Mouse (Mus musculus): ENCODE measurements at regions not wholly inside any gene's neighbourhood (a gene's known extent, or its start where the extent isn't known, plus 50 kb on each side); places are given as distances from the start of the nearest gene placed in this dataset.
"Not testable (repeated sequence)": the region's sequence is repeated elsewhere in the genome, so short reads cannot be mapped to it uniquely, and the experiment has no call there.

DNA sequence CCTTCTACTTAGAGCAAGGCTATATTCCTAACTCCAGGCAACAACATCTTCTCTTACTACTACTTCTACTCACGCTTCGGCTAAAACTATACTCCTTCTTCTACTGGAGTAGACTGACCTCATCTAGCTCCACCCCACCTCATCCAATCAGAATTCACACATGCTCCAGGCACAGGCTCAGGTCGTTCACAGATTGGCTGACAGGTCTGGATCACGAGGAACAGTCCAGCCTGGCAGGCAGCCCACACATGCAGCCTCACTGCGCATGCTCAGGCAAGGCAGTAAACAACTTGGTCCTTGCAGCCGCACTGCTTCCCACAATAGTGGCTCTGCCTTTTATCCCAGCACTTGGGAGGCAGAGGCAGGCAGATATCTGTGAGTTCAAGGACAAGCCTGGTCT lies 182.4 kb downstream of the Katnal1 start:
- TF ChIP-seq POLR2A (IDR thresholded peaks at IDR 0.05; ENCODE audit: low read depth, low read length); CTCF (IDR thresholded peaks at IDR 0.05; ENCODE audit: borderline replicate concordance, insufficient read depth, low read length): not testable (repeated sequence)

All from embryonic fibroblast, embryonic 13.5 days (primary cell).